Mouse (Mus musculus): ENCODE data around the gene Itpk1. TPM values are rescaled to one million over a fixed set of nuclear protein-coding genes. Genes with fewer than 3 reads are reported as not detected.
"Not testable (repeated sequence)": the region's sequence is repeated elsewhere in the genome, so short reads cannot be mapped to it uniquely, and the experiment has no call there.

Itpk1 gene
- total and polyA plus RNA-seq, 2 experiments from 2014 or later = 47.5 to 47.6 TPM

- Histone ChIP-seq H3K4me2 (ENCODE audit: low read depth) (no peak overlapping the region), H3K9ac (no peak overlapping the region), H3K9me3 (ENCODE audit: low read length) (no peaks in the 10 kb centered on the region), H3K27ac (ENCODE audit: low read depth, low read length) (0 out of 2 replicates have a peak overlapping the region, but pooled peaks have one; percentile 29), H3K27me3 (ENCODE audit: insufficient read depth, low read length) (no peaks in the 10 kb centered on the region), H3K36me3 (ENCODE audit: insufficient read depth) (no peaks in the 10 kb centered on the region), H3K4me3 (ENCODE audit: low read depth, low read length) (no peak overlapping the region), H3K4me1 (ENCODE audit: insufficient read depth) (peaks cover 18% of the 10 kb centered on the region; the same call in 1 of the 2 replicates)
- no peak for DNase-seq
- no peak for ATAC-seq
- no peak for TF ChIP-seq CTCF (IDR thresholded peaks at IDR 0.05; ENCODE audit: low read depth)
- 79% methylated on average over 10 of the region's 10 CpGs for WGBS
Observed at GRCm38 (mm10) chr12:102637235-102637634, 67.5 kb downstream of the Itpk1 start.

GRCm38 (mm10) chr12:102634436-102635050, 70.2 kb downstream of the Itpk1 start:
- Histone ChIP-seq H3K9me3 (ENCODE audit: low read length) (no peaks in the 10 kb centered on the region), H3K4me2 (ENCODE audit: low read depth) (no peak overlapping the region), H3K27me3 (ENCODE audit: insufficient read depth, low read length) (no peaks in the 10 kb centered on the region), H3K27ac (ENCODE audit: low read depth, low read length) (peak overlapping the region; percentile 70), H3K4me1 (ENCODE audit: insufficient read depth) (peaks cover 7% of the 10 kb centered on the region), H3K4me3 (ENCODE audit: low read depth, low read length) (no peak overlapping the region), H3K36me3 (ENCODE audit: insufficient read depth) (no peaks in the 10 kb centered on the region), H3K9ac (no peak overlapping the region)
- peak; percentile 51 for DNase-seq
- TF ChIP-seq CTCF (IDR thresholded peaks at IDR 0.05; ENCODE audit: low read depth) = 0 out of 2 replicates have a peak, but pooled peaks have one; percentile 28
- WGBS = 42% methylated on average over 18 of the region's 20 CpGs
- peak; percentile 24 for ATAC-seq

- Histone ChIP-seq H3K4me1 (ENCODE audit: insufficient read depth) (peaks cover 6% of the 10 kb centered on the region; the same call in 1 of the 2 replicates), H3K4me3 (ENCODE audit: low read depth, low read length) (no peak overlapping the region), H3K27me3 (ENCODE audit: insufficient read depth, low read length) (no peaks in the 10 kb centered on the region), H3K36me3 (ENCODE audit: insufficient read depth) (no peaks in the 10 kb centered on the region), H3K9ac (no peak overlapping the region), H3K27ac (ENCODE audit: low read depth, low read length) (no peak overlapping the region), H3K9me3 (ENCODE audit: low read length) (no peaks in the 10 kb centered on the region), H3K4me2 (ENCODE audit: low read depth) (no peak overlapping the region)
- WGBS = 31% methylated on average over 4 of the region's 4 CpGs
- ATAC-seq = no peak
- TF ChIP-seq CTCF (IDR thresholded peaks at IDR 0.05; ENCODE audit: low read depth) = no peak
- peak; percentile 33 for DNase-seq
Observed at GRCm38 (mm10) chr12:102633083-102633501, 71.6 kb downstream of the Itpk1 start.

GRCm38 (mm10) chr12:102631690-102632089, 73.0 kb downstream of the Itpk1 start:
- peak overlapping the region; percentile 50 for H3K27ac ChIP-seq (ENCODE audit: low read depth, low read length)
- peak; percentile 48; the same call in 1 of the 2 replicates for ATAC-seq
- no peaks in the 10 kb centered on the region for H3K27me3 ChIP-seq (ENCODE audit: insufficient read depth, low read length)
- H3K4me3 ChIP-seq (ENCODE audit: low read depth, low read length) = no peak overlapping the region
- H3K4me1 ChIP-seq (ENCODE audit: insufficient read depth) = peaks cover 6% of the 10 kb centered on the region; the same call in 1 of the 2 replicates
- no peak overlapping the region for H3K9ac ChIP-seq
- no peaks in the 10 kb centered on the region for H3K9me3 ChIP-seq (ENCODE audit: low read length)
- WGBS = 39% methylated on average over 8 of the region's 8 CpGs
- no peak for TF ChIP-seq CTCF (IDR thresholded peaks at IDR 0.05; ENCODE audit: low read depth)
- no peak overlapping the region for H3K4me2 ChIP-seq (ENCODE audit: low read depth)
- peak; percentile 59 for DNase-seq
- no peaks in the 10 kb centered on the region for H3K36me3 ChIP-seq (ENCODE audit: insufficient read depth)

- not testable (repeated sequence) for H3K4me3 ChIP-seq (ENCODE audit: low read depth, low read length); H3K27ac ChIP-seq (ENCODE audit: low read depth, low read length); DNase-seq; H3K9ac ChIP-seq; H3K9me3 ChIP-seq (ENCODE audit: low read length); ATAC-seq; H3K27me3 ChIP-seq (ENCODE audit: insufficient read depth, low read length); H3K4me1 ChIP-seq (ENCODE audit: insufficient read depth); H3K4me2 ChIP-seq (ENCODE audit: low read depth); H3K36me3 ChIP-seq (ENCODE audit: insufficient read depth)
- WGBS = 98% methylated on average over 9 of the region's 9 CpGs
Observed at GRCm38 (mm10) chr12:102630471-102630870, 74.3 kb downstream of the Itpk1 start.

- Histone ChIP-seq H3K9ac (no peak overlapping the region), H3K4me2 (ENCODE audit: low read depth) (no peak overlapping the region), H3K4me3 (ENCODE audit: low read depth, low read length) (no peak overlapping the region), H3K9me3 (ENCODE audit: low read length) (no peaks in the 10 kb centered on the region), H3K27ac (ENCODE audit: low read depth, low read length) (no peak overlapping the region), H3K4me1 (ENCODE audit: insufficient read depth) (peaks cover 6% of the 10 kb centered on the region; the same call in 1 of the 2 replicates), H3K27me3 (ENCODE audit: insufficient read depth, low read length) (no peaks in the 10 kb centered on the region), H3K36me3 (ENCODE audit: insufficient read depth) (no peaks in the 10 kb centered on the region)
- WGBS = 88% methylated on average over 9 of the region's 9 CpGs
- no peak for DNase-seq
- no peak for ATAC-seq
- no peak for TF ChIP-seq CTCF (IDR thresholded peaks at IDR 0.05; ENCODE audit: low read depth)
Observed at GRCm38 (mm10) chr12:102628221-102628620, 76.5 kb downstream of the Itpk1 start.

DNA sequence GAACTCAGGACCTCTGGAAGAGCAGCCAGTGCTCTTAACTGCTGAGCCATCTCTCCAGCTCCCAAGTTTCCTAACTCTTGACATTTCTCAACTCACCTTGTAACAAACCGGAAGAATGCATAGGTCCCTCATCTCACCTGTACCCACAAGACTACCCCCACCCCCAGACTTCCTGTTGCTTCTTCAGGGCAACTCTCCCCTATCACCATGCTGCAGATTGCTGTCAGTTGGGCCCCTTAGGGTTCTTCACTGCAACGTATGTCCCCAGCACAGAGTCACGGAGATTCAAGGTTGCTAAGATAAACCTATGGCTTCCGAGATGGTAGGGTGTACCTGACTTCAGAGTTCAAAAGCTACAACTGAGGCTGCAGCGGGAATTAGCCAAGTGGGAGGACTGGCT, 77.2 kb downstream of the Itpk1 start:
- ATAC-seq (no peak), DNase-seq (no peak)
- H3K27me3 ChIP-seq (ENCODE audit: insufficient read depth, low read length) = no peaks in the 10 kb centered on the region
- no peak overlapping the region for H3K9ac ChIP-seq
- peaks cover 6% of the 10 kb centered on the region; the same call in 1 of the 2 replicates for H3K4me1 ChIP-seq (ENCODE audit: insufficient read depth)
- H3K27ac ChIP-seq (ENCODE audit: low read depth, low read length) = no peak overlapping the region
- 92% methylated on average over 5 of the region's 5 CpGs for WGBS
- no peak overlapping the region for H3K4me2 ChIP-seq (ENCODE audit: low read depth)
- H3K4me3 ChIP-seq (ENCODE audit: low read depth, low read length) = no peak overlapping the region
- no peak for TF ChIP-seq CTCF (IDR thresholded peaks at IDR 0.05; ENCODE audit: low read depth)
- H3K36me3 ChIP-seq (ENCODE audit: insufficient read depth) = no peaks in the 10 kb centered on the region
- no peaks in the 10 kb centered on the region for H3K9me3 ChIP-seq (ENCODE audit: low read length)
